Mouse (Mus musculus) testis, adult 2 months (tissue): ENCODE measurements around the gene Eya4.

ENCODE experiments used
- CTCF ChIP-seq: fragments of 200-500 bp; IDR thresholded peaks from 2 replicates; pipeline ENCODE4 v1.5.1; 2012; ENCODE audit warnings: low read depth, mild to moderate bottlenecking, inconsistent platforms, low read length, moderate library complexity; ENCODE audit not compliant: control insufficient read depth, insufficient read depth, insufficient replicate concordance
- POLR2A ChIP-seq: fragments of 200-500 bp; IDR thresholded peaks from 2 replicates; pipeline ENCODE4 v1.6.1; 2012; ENCODE audit warnings: low read depth, mild to moderate bottlenecking, inconsistent platforms, low read length, moderate library complexity; ENCODE audit not compliant: control insufficient read depth

- TF ChIP-seq POLR2A, result no peak
- TF ChIP-seq CTCF, result no peak
Observed at GRCm38 (mm10) chr10:23116063-23116462, 234.5 kb downstream of the Eya4 start.
